Mouse (Mus musculus): ENCODE measurements at regions not wholly inside any gene's neighbourhood (a gene's known extent, or its start where the extent isn't known, plus 50 kb on each side); places are given as distances from the start of the nearest gene placed in this dataset.

DNA sequence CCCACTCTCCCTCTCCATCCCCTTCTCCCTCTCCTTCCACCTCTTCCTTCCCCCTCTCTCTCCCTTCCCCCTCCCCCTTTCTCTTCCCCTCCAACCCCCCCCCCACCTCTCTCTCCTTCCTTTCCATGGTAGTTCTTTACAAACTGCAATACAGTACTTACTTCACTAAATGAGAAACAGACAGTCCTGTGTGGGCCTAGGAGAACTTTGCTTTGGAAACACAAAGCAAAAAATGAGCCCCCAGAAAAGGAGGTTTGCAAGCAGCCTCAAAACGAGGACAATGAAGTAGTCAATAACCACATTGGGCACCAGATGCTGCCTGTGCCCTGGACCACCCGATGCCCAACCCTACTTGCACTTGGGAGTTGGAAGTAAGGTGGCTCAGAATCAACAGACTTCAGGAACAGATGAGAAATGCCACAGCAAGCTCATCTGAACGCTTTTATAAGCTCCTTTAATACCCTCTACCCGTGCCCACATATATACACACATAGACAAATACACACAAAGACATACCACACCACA is 256.5 kb upstream of the Habp2 start:
- no peak for TF ChIP-seq CTCF (IDR thresholded peaks at IDR 0.05; ENCODE audit: borderline replicate concordance, insufficient read depth, low read depth, low read length)
- no peak for TF ChIP-seq POLR2A (IDR thresholded peaks at IDR 0.05; ENCODE audit: borderline replicate concordance, insufficient read depth, low read length)

Data from cerebellum, adult 2 months (tissue).